Mouse (Mus musculus) gastrocnemius, postnatal 4 days (tissue): ENCODE measurements around the gene Itpk1. TPM values are rescaled to one million over a fixed set of nuclear protein-coding genes. Genes with fewer than 3 reads are reported as not detected.
A peak's percentile ranks its signal among the peaks of the same experiment; 100 is the strongest.

Source experiments
- DNase-seq, 2 experiments: peaks; one replicate each; pipeline ENCODE4 v3.0.0; 2021 to 2022; ENCODE audit warnings: low spot score in 2 of 2, mixed read lengths in 2 of 2
- total RNA-seq, 2 experiments: library from RNA; stranded (reverse); gene quantifications; 2 replicates each; pipeline ENCODE4 v1.2.3; 2021

The Itpk1 gene
- total RNA-seq, 2 experiments from 2014 or later, result 10.0 to 10.1 TPM

- no peak for DNase-seq
Measured at GRCm38 (mm10) chr12:102714654-102715395, 10.1 kb upstream of the Itpk1 start.

DNA sequence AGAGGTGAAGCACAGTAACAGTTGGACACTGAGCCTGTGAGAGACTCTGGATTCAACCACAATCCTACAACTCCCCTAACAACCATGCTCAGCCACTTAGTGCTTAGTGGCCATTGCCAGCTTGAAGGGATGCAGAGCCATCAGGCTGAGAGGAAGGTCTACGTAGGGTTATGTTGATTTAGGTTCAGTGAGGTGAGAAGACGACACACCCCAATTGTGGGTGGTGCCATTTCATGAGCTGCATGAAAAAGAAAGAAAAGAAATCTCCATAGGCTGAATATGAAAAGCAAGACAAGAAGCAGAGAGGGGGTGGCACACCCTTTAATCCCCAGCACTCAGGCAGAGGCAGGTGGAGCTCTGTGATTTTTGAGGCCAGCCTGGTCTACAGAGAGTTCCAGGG, 9.4 kb upstream of the Itpk1 start:
- DNase-seq, result no peak

- DNase-seq, result no peak
Measured at GRCm38 (mm10) chr12:102713153-102713865, 8.6 kb upstream of the Itpk1 start.

DNA sequence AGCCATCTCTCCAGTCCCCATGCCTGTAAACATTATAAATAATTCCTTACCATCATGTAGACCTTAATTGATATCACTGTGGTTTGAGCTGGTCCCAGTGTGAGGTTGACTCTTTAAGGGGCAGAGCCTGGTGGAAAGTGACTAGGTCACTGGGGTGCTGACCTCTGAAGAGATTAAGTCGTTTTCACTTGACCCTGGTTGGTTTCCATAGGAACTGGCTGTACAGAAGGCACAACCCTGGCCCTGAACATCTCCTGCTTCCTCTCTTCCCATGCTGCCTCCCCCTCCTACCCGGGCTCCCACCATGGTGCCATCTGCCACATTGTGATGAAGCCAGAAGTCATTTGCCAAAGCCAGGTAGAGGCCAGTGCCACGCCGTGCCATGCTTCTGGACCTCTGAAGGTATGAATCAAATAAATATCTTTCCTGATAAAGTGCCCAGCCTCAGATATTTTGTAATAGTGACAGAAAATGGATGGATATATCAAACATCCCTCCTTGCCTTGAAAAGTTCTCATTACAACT, 6.2 kb upstream of the Itpk1 start:
- DNase-seq, result no peak

GRCm38 (mm10) chr12:102709896-102710295, 5.2 kb upstream of the Itpk1 start:
- DNase-seq, result no peak

GRCm38 (mm10) chr12:102708220-102708619, 3.5 kb upstream of the Itpk1 start:
- no peak for DNase-seq

DNA sequence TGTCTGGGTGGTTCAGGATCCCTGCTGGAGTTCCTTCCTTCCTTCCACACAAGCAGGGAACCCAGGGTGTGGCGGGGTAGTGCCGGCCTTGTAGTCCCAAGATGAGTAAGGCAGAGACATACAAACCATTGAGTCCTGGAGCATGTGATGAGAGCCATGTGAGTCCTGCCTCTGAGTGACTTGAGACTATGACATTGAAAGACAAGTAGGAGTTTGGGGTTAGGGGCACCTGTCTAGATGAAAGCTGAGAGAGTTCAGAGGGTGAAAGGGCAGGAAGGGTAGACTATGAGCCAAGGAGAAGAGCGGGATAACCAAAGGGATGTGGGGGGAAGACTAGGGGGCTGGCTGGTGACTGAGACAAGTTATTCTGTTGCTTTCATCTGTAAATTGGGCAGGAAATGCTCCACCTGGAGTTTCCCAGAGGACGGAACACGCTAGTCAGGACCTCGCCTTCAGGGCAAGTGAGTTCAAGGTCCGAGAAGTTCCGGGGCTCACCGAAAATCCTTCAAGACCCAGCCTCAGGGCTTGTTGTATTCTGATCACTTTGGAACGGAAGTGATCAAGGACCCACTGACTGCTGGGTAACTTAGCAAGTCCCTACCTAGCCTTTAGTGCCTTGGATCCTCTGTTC, 2.2 kb upstream of the Itpk1 start:
- DNase-seq, result no peak

DNA sequence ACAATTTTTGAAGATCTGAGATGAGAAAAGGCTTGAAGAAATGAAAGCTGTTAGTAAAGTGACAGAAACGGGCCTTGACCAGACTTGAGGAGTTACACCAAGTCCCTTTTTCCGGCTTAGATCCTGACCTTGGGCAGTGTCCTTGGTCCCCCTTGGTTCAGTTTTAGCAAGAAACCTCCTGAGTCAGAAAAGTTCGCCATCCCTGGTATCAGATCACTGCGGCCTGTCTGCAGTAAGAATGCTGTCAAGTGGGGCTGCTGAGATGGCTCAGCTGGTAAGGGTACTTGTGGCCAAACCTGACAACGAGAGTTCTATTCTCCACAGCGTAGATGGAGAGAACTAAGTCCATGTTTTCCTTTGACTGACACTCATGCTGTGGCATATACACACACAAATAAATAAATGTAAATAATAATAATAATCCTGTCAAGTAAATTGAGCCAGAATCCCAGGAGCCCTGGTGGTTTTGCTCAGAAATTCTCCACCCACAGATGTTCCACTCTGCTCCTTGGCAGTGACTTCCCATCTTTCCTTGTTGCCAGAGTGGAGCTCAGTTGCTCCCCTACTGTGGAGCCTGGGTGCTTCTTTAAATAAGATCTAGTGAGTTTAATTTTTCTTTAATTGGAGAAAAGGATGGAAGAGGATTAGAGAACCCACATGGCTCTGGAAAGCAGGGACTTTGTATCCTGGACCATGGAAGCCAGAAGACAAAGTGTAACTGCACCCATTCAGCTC, 1.3 kb upstream of the Itpk1 start:
- no peak for DNase-seq

DNA sequence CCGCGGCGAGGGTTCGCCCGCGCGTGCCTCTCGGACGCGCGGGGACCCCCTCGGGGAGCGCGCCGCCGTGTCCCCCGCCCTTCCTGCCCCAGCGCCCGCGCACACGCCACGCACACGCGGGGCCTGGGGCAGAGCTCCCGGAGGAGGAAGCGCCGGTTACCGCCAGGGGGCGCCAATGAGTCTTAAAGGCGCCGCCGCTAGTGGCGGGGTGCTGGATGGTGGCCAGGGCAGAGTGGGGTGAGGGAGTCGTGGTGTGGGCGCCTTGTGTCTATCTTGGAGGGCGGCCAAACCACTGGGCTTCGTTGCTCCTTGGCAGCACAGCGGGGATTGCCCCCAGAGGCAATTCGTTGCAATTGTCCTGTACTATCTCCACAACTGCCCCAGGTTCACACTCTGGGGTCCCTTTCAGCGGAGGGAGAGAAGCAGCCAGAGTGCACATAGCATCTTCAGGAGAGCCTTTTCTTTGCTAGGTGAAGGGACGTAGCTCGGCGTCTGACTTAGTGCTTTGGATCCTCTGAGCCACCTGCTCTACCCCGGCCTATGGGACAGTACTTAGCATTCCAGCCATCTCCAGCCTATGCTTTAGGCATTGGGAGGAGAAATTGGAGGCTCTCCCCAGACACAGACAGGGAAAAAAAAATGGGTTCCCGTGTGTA, 614 bp upstream of the Itpk1 start:
- DNase-seq, result peak; percentile 85 to 90

DNA sequence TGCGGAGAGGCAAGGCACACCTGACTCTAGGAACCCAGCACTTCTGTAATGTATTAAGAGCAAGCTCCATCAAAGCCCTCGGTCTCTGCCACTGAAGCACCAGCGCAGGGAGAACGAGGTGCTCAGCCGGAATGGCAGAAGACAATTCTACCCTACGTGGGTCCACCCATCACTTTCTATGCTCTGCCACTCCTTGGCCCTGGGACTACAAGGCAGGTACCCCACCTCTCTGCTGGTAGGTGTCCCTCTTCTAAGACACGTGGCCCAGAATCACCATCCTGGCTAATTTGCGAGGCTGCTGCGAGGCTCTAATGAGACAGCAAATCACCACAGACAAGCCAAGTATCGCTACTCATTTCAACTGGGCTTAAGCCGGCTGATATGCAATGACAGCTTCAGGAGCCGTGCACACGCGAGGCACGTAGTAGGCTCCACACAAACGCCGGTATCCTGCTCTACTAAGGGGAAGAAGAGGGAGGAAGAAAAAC, 765 bp downstream of the Itpk1 start:
- no peak for DNase-seq

GRCm38 (mm10) chr12:102703441-102703840, 1.3 kb downstream of the Itpk1 start:
- DNase-seq, result no peak

- DNase-seq, result no peak
Measured at GRCm38 (mm10) chr12:102703111-102703412, 1.7 kb downstream of the Itpk1 start.

DNA sequence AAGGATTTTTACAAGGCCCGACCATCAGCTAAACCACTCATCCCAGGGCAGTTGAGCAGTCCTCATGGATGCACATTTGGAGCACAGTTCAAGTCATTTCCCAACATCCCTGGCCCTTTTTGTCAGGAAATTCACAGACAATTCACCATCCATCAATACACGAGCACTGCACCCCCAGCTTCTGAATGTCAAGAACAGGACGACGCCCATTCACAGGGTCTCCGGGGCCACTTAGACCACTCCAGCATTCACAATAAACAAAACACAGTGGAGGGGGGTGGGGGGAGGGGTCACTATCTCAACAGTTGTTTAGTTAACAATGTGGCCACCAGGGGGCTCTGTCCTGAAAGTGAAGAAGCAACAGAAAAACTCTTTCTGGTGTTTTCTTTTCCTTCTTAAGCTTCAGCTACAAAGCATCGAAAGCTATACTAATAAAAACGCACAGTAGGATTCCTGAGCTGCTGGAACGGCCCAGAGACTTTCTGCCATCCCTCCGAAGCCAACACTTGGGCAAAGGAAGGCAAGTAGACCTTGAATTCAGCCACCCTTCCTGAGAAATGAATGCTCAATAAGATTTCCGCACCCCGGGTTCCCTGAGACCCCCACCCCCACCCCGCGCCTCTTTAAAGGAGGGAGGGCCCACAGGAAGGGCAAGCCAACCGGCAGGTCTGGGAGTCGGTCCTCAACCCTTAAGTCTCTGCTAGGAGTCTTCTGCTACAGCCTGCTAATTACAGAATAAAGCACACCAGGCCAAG, 2.2 kb downstream of the Itpk1 start:
- peak; percentile 77 to 90 for DNase-seq

DNA sequence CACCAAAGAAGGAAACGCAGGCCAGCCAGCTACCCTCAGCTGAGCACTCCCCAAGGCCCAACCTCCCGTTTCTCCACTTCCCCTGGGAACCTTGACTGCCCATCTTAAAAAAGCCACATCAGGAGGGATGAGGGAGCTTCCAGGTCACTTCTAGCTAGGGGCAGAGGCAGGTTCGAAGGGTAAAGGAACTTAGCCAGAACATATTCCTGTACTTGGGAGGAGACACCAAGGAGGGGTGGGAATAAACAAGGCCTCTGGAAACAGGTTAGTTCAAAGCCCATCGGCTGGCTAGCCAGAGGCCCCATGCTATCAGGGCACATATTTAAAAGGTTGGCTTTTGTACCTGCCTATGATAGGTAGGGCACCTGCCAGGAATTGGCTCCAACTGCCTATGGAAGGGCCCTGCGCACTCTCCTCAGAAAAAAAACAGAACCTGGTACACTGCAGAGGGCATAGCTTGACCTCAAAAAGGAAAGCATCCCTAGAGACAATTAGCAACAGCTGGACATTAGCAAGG, 3.0 kb downstream of the Itpk1 start:
- no peak for DNase-seq

GRCm38 (mm10) chr12:102700453-102700852, 4.3 kb downstream of the Itpk1 start:
- no peak for DNase-seq

GRCm38 (mm10) chr12:102699156-102699555, 5.6 kb downstream of the Itpk1 start:
- no peak for DNase-seq

DNA sequence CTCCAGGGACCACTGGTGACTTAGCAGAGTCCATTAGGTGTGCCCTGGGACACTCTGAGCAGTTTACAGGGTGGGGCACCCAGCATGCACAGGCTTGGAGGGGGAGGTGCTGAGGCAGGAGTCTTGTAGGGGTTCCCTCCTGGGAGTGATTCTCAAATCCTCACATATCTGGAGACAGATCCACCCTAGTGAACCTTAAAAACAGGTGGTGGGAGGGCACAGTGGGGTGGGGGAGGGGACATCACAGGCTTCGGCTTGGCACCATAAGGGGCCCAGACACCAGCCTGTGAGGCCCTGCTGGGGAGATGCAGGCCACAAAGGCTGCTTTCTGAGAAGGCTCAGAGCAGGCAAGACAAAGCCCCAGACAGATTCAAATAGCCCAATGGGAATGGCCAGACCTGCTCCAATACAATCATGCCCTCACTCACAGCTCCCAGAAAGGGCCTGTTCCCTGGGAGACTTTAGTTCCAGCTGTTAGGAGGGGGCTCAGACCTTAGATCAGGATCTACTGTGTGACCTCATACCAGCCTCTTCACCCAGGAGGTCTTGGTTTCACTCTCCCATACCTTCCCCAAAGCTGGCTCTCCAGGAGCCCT, 6.5 kb downstream of the Itpk1 start:
- DNase-seq, result no peak

GRCm38 (mm10) chr12:102697381-102697780, 7.3 kb downstream of the Itpk1 start:
- no peak for DNase-seq

- DNase-seq, result no peak
Measured at GRCm38 (mm10) chr12:102696635-102697354, 7.9 kb downstream of the Itpk1 start.
